Mouse (Mus musculus): Measurements from ENCODE around the gene Ift27. TPM values are rescaled to one million over a fixed set of nuclear protein-coding genes. Genes with fewer than 3 reads are reported as not detected.

Ift27 gene
- total RNA-seq, 2 experiments from 2014 or later: 6.5 to 24.9 TPM

DNA sequence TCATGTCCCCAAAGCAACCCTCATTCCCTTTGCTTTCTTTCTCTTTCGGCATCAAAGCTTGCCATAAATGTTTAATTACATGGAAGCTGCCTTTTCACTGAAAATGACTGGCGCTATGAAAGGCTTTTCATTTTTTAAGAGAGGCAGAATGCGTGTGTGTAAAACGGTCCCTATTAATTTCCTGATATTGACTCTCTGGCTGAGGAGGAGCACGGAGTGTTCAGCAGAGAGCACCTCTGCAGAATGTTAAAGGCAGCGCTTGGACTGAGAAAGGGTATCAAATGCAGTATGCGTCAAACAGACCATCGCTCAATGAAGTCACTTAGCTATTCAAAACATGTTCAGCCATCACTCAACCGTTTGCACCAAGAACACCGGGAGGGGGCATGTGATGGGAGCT lies 57.0 kb downstream of the Ift27 start:
- ATAC-seq (ENCODE audit: poor library complexity, severe bottlenecking): no peak

DNA sequence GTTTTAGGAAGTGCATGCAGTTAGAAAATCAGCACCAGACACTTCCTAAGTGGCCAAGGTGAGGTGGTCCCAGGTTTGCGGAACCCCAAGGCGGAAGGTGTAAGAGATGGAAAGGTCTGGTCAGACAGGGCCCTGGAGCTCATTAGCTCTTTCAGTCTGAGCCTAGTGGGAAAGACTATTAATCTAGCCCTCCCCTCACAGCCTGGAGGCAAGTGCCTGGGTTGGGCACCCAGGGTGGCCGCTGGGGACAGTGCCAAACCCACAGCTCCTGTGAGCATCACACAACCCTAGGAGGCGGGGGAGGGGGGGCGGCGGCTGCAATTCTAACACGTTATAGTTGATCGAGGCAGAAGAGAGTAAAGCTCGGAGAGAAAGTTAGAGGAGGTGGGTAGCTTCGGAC lies 57.7 kb downstream of the Ift27 start:
- ATAC-seq (ENCODE audit: poor library complexity, severe bottlenecking): no peak

Other genes with a start within 250 kb of the Ift27 start
- gene Txn2, start 245.1 kb downstream of the Ift27 start, total RNA-seq (2015): 162 and 187 TPM in 2 replicates
- gene Txn2, start 245.1 kb downstream of the Ift27 start, total RNA-seq (2017): 23.2 and 39.4 TPM in 2 replicates
- 30.7 and 38.2 TPM in 2 replicates for gene Foxred2, start 217.4 kb downstream of the Ift27 start, total RNA-seq (2015)
- gene Foxred2, start 217.4 kb downstream of the Ift27 start, total RNA-seq (2017): 30.2 and 31.5 TPM in 2 replicates
- 106 and 126 TPM in 2 replicates for gene Eif3d, start 203.3 kb downstream of the Ift27 start, total RNA-seq (2015)
- gene Eif3d, start 203.3 kb downstream of the Ift27 start, total RNA-seq (2017): 135 and 144 TPM in 2 replicates
- gene Cacng2, start 54.1 kb downstream of the Ift27 start, total RNA-seq (2015): not detected in 2 replicates
- not detected in 2 replicates for gene Cacng2, start 54.1 kb downstream of the Ift27 start, total RNA-seq (2017)
- gene Pvalb, start 32.3 kb upstream of the Ift27 start, total RNA-seq (2015): not detected in 2 replicates
- not detected in 2 replicates for gene Pvalb, start 32.3 kb upstream of the Ift27 start, total RNA-seq (2017)
- gene Ncf4, start 70.7 kb upstream of the Ift27 start, total RNA-seq (2015): 367 and 392 TPM in 2 replicates
- 250 and 266 TPM in 2 replicates for gene Ncf4, start 70.7 kb upstream of the Ift27 start, total RNA-seq (2017)
- gene Csf2rb2, start 131.6 kb upstream of the Ift27 start, total RNA-seq (2015): 34.0 and 38.5 TPM in 2 replicates
- gene Csf2rb2, start 131.6 kb upstream of the Ift27 start, total RNA-seq (2017): 8.2 and 12.2 TPM in 2 replicates
- 149 and 170 TPM in 2 replicates for gene Csf2rb, start 151.6 kb upstream of the Ift27 start, total RNA-seq (2015)
- 140 and 184 TPM in 2 replicates for gene Csf2rb, start 151.6 kb upstream of the Ift27 start, total RNA-seq (2017)
- not detected in 2 replicates for gene Tex33, start 221.8 kb upstream of the Ift27 start, total RNA-seq (2015)
- gene Tex33, start 221.8 kb upstream of the Ift27 start, total RNA-seq (2017): not detected in 2 replicates
- 9.8 and 10.4 TPM in 2 replicates for gene Tst, start 231.8 kb upstream of the Ift27 start, total RNA-seq (2015)
- 3.3 and 8.8 TPM in 2 replicates for gene Tst, start 231.8 kb upstream of the Ift27 start, total RNA-seq (2017)
- gene Mpst, start 232.3 kb upstream of the Ift27 start, total RNA-seq (2015): 3.8 and 5.9 TPM in 2 replicates
- gene Mpst, start 232.3 kb upstream of the Ift27 start, total RNA-seq (2017): 12.9 and 24.2 TPM in 2 replicates

All from megakaryocyte, adult 5-6 weeks (primary cell).